Mouse (Mus musculus): ENCODE data around the gene Luzp1. TPM values are rescaled to one million over a fixed set of nuclear protein-coding genes. Genes with fewer than 3 reads are reported as not detected.

The Luzp1 gene
- polyA plus RNA-seq, 1 experiment from 2014 or later: 97.0 TPM

DNA sequence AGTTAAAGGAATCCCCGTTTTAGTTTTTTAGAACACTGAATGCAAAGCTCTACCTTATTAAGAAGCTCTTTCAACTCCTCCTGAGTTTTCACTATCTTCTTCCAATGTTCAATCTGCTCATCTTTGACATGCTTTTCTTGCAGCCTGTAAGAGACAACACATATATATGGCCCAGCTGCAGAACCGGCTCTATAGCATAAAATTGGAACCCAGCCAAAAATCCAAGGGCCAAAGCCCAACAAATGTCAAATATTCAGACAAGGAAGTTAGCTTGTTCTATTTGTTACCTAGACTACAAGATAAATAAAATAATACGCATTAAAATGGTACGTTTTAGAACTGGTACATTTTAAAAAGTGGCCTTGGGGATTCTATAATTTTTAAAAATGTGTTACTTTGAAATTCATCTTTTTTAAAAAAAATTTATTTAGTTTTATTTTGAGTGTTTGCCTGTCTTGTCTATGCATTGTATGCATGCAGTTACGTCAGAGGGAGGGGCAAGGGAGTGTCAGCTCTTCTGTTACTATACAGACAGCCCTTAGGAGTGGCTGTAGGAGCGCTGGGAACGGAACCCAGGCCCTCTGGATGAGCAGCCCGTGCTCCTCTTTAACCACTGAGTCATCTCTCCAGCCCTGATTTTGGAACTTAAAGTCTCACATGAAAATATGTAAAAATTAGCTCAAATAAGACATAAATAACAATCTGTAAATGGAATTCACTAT, 90.9 kb downstream of the Luzp1 start:
- 91% methylated on average over 8 of the region's 8 CpGs for WGBS
- no peaks in the 10 kb centered on the region for H3K9me3 ChIP-seq
- peaks cover 83% of the 10 kb centered on the region for H3K36me3 ChIP-seq
- H3K4me1 ChIP-seq: no peaks in the 10 kb centered on the region
- H3K27ac ChIP-seq (replicated peaks): no peak overlapping the region
- no peak overlapping the region for H3K4me2 ChIP-seq (replicated peaks)
- H3K9ac ChIP-seq (replicated peaks): no peak overlapping the region
- ATAC-seq (ENCODE audit: low FRiP score, low read depth): no peak
- no peaks in the 10 kb centered on the region for H3K27me3 ChIP-seq
- no peak overlapping the region for H3K4me3 ChIP-seq

DNA sequence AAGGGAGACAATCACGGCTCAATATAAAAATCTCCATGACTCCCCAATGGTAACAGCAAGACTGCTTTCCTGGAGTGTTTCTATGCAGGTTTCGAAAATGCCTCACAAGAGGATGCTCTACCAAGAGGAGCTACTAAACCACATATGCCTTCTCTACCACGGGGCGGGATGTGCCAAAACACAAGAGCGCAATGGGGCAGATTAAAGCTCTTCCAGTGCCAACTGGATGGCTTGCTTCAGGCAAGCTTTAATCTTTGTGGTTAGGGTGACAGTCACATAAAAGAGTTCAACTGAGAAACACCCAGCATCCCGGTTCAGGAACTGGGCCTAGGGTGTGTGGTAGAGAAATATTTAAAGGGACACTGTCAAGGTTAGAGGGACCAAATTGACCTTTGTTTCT, 93.2 kb downstream of the Luzp1 start:
- H3K9me3 ChIP-seq: no peaks in the 10 kb centered on the region
- H3K27me3 ChIP-seq: no peaks in the 10 kb centered on the region
- ATAC-seq (ENCODE audit: low FRiP score, low read depth): no peak
- no peak overlapping the region for H3K4me3 ChIP-seq
- no peak overlapping the region for H3K4me2 ChIP-seq (replicated peaks)
- H3K27ac ChIP-seq (replicated peaks): no peak overlapping the region
- 87% methylated on average over 6 of the region's 6 CpGs for WGBS
- H3K9ac ChIP-seq (replicated peaks): no peak overlapping the region
- no peaks in the 10 kb centered on the region for H3K4me1 ChIP-seq
- peaks cover 87% of the 10 kb centered on the region for H3K36me3 ChIP-seq

DNA sequence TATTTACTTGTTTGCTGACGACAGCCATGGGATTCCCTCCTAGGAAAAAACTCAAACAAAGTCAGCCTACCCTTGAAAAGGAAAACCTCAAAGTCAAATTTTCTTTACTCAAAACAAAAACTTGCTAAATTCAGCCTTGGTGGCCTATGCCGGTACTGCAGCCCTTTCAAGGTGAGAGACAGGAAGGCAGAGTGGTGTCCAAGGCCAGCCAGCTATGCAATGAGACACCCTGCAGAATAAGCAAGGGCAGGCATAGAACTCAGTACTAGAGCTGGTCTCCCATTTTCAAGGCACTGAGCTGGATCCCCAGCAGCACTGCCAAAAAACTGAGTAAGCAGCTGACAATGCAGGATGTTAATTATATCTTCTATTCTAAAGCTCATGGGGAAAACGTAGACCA, 99.1 kb downstream of the Luzp1 start:
- no peak overlapping the region for H3K4me3 ChIP-seq
- 90% methylated on average over 3 of the region's 3 CpGs for WGBS

DNA sequence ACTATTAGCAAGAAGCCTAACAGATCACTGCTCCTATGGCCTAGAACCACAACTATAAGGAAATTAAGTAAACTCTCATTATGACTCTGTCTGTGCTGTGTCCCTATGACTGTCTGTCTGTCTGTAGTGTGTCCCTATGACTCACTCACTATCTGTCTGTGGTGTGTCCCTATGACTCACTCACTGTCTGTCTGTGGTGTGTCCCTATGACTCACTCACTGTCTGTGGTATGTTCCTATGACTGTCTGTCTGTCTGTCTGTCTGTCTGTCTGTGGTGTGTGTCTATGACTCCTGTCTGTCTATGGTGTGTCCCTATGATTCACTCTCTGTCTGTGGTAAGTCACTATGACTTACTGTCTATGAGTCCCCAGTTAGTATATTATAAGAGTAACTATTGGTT, 100.4 kb downstream of the Luzp1 start:
- Histone ChIP-seq H3K4me2 (replicated peaks) (no peak overlapping the region), H3K4me3 (no peak overlapping the region), H3K9me3 (no peaks in the 10 kb centered on the region), H3K4me1 (no peaks in the 10 kb centered on the region), H3K27me3 (no peaks in the 10 kb centered on the region), H3K36me3 (peaks cover 72% of the 10 kb centered on the region), H3K27ac (replicated peaks) (no peak overlapping the region), H3K9ac (replicated peaks) (no peak overlapping the region)
- ATAC-seq (ENCODE audit: low FRiP score, low read depth): no peak

More for the DNA sequence above, 99.1 kb downstream of the Luzp1 start:
- Histone ChIP-seq H3K27ac (replicated peaks) (no peak overlapping the region), H3K36me3 (peaks cover 84% of the 10 kb centered on the region), H3K4me1 (no peaks in the 10 kb centered on the region), H3K27me3 (no peaks in the 10 kb centered on the region), H3K4me2 (replicated peaks) (no peak overlapping the region), H3K9ac (replicated peaks) (no peak overlapping the region), H3K9me3 (no peaks in the 10 kb centered on the region)
- ATAC-seq (ENCODE audit: low FRiP score, low read depth): no peak

DNA sequence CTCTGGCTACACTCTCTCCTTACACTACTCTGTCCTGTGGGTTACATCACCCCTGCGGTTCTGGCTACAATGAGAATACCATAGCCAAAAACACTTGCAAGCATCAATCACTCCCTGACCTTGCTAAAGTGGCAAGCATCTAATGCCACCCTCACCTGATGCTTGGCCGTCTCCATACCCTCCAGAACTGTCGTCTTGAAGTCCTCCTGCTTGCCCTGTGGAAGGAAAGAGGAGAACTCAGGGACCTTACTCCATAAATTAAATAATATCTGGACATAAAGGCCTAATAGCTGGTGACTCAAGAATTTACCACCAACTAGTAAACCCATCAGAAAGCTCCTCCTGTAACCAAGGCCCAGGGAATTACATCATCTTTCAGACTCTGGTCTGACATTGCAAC, 112.3 kb downstream of the Luzp1 start:
- Histone ChIP-seq H3K4me1 (peaks cover 3% of the 10 kb centered on the region; the same call in 1 of the 2 replicates), H3K4me3 (no peak overlapping the region), H3K9me3 (no peaks in the 10 kb centered on the region), H3K27me3 (no peaks in the 10 kb centered on the region), H3K36me3 (0 out of 2 replicates have a peak, but pooled peaks cover 6% of the 10 kb centered on the region), H3K4me2 (replicated peaks) (no peak overlapping the region), H3K9ac (replicated peaks) (no peak overlapping the region), H3K27ac (replicated peaks) (no peak overlapping the region)
- no peak for ATAC-seq (ENCODE audit: low FRiP score, low read depth)
- 93% methylated on average over 3 of the region's 3 CpGs for WGBS

DNA sequence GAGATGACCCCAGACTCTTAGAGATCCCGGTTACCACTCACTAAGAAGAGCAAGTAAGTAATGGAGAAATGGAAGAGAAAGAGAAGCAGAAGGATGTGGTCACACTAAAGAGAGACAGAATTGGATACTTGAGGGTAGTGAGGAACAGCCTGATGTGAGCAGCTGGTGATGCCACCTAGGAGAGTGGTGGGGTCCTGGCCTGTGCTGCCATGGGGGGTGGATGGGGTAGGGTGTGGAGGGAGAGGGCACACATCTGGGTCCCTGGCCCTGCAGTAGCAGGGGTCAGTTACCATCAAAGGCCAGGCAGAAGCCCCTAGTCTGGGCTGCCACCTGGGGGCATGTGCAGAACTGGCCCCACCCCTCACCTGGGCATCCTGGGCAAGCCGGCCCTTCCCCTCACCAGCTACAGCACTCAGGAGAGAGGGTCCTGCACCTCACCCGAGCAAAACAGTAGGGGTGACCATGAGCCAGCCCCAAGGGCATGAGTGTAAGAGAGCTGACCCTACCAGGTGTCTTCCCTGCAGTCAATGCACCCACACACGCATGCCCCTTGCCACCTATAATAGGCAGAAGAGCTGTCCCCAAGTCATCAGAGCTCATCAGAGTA, 117.8 kb downstream of the Luzp1 start:
- no peak overlapping the region for H3K4me2 ChIP-seq (replicated peaks)
- H3K27me3 ChIP-seq: no peaks in the 10 kb centered on the region
- H3K4me3 ChIP-seq: no peak overlapping the region
- H3K36me3 ChIP-seq: peaks cover 17% of the 10 kb centered on the region
- WGBS: 93% methylated on average over 4 of the region's 4 CpGs
- H3K4me1 ChIP-seq: peaks cover 14% of the 10 kb centered on the region; the same call in 1 of the 2 replicates
- no peak overlapping the region for H3K9ac ChIP-seq (replicated peaks)
- no peak for ATAC-seq (ENCODE audit: low FRiP score, low read depth)
- H3K27ac ChIP-seq (replicated peaks): no peak overlapping the region
- no peaks in the 10 kb centered on the region for H3K9me3 ChIP-seq

DNA sequence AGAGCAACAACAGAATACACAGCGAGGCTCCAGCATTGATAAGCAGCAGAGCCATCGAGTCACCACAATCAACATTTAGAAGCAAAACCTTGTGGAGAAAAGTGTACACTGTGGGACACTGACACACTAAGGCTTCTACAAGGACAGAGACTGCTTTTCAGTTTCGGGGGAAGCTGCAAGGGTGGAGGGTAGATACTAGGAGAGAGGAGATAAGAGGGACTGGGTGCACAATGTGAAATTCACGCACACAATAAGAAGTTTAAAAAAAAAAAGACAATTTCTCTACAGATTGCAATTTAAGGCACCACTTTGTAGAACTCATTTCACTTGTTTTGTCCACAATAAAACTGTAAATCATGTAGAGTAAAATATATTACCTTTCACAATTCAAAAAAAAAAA, 118.4 kb downstream of the Luzp1 start:
- no peaks in the 10 kb centered on the region for H3K27me3 ChIP-seq
- no peak overlapping the region for H3K4me3 ChIP-seq
- H3K9ac ChIP-seq (replicated peaks): no peak overlapping the region
- H3K27ac ChIP-seq (replicated peaks): no peak overlapping the region
- H3K9me3 ChIP-seq: no peaks in the 10 kb centered on the region
- H3K4me2 ChIP-seq (replicated peaks): no peak overlapping the region
- peaks cover 17% of the 10 kb centered on the region for H3K36me3 ChIP-seq
- 92% methylated on average over 4 of the region's 4 CpGs for WGBS
- H3K4me1 ChIP-seq: peaks cover 12% of the 10 kb centered on the region; the same call in 1 of the 2 replicates
- ATAC-seq (ENCODE audit: low FRiP score, low read depth): no peak

DNA sequence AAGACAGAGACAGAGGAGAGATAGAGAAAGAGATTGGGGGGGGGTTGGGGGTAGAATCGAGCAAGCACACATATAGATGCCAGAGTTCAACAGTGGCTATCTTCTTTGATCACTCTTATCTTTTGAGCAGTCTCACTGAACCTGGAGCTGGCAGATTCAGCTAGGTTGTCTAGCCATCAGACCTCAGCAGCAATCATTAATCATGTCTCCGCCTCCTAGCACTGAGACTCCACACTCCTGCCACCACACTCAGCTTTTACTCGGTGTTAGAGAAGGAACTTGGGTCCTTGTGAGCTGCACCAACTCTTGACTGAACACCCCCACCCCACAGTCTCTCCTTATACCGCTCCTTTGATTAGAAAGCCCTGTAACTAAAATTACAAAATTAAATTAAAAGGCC, 122.5 kb downstream of the Luzp1 start:
- H3K4me1 ChIP-seq: peaks cover 15% of the 10 kb centered on the region
- WGBS: 85% methylated on average over 4 of the region's 4 CpGs

DNA sequence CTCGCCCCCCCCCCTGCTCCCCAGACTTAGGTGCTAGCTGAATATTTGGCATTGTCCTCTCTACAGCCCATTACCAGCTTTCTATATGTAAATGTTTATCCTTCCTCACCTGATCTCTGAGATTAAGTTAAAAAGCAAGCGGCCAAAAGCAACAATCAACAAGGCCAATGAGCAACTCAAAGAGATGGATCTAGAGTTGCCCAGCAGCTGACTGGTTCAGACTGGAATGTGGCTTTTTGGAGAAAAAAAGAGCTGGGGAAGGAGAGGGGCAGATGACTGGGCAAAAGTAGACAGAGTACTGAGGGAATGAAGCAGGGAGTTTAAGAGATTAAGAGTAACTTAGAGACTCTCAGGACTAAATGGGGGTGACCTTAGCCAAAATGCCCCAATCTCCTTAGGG, 124.4 kb downstream of the Luzp1 start:
- Histone ChIP-seq H3K4me2 (replicated peaks) (no peak overlapping the region), H3K27me3 (no peaks in the 10 kb centered on the region), H3K36me3 (peaks cover 11% of the 10 kb centered on the region), H3K9ac (replicated peaks) (no peak overlapping the region), H3K4me3 (no peak overlapping the region), H3K4me1 (peaks cover 9% of the 10 kb centered on the region), H3K27ac (replicated peaks) (no peak overlapping the region), H3K9me3 (no peaks in the 10 kb centered on the region)
- no peak for ATAC-seq (ENCODE audit: low FRiP score, low read depth)
- WGBS: 88% methylated on average over 2 of the region's 2 CpGs

More for the DNA sequence above, 122.5 kb downstream of the Luzp1 start:
- Histone ChIP-seq H3K4me3 (no peak overlapping the region), H3K9me3 (no peaks in the 10 kb centered on the region), H3K27me3 (no peaks in the 10 kb centered on the region), H3K27ac (replicated peaks) (no peak overlapping the region), H3K9ac (replicated peaks) (no peak overlapping the region), H3K36me3 (peaks cover 11% of the 10 kb centered on the region), H3K4me2 (replicated peaks) (no peak overlapping the region)
- no peak for ATAC-seq (ENCODE audit: low FRiP score, low read depth)

DNA sequence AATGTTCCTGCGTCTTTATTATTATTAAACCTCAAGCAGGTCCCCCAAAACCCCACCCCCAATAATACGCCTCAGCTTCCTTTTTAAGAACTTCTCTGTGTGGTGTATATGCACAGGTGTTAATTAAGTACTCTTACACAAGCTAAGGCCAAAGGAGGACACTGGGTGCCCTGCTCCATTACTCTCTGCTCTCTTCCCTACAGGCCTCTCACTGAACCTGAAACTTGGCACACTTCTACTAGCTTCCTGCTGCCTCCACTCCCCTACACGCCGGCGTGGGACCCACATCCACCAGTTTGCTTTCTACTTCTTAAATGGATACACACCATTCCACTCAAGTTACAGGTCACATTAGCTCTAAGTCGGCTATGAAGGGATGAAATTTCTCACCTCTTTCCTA, 125.7 kb downstream of the Luzp1 start:
- H3K9ac ChIP-seq (replicated peaks): no peak overlapping the region
- H3K4me2 ChIP-seq (replicated peaks): no peak overlapping the region
- H3K27me3 ChIP-seq: no peaks in the 10 kb centered on the region
- peaks cover 8% of the 10 kb centered on the region for H3K4me1 ChIP-seq
- ATAC-seq (ENCODE audit: low FRiP score, low read depth): no peak
- H3K9me3 ChIP-seq: no peaks in the 10 kb centered on the region
- peaks cover 10% of the 10 kb centered on the region for H3K36me3 ChIP-seq
- WGBS: 91% methylated on average over 6 of the region's 6 CpGs
- H3K27ac ChIP-seq (replicated peaks): no peak overlapping the region
- H3K4me3 ChIP-seq: no peak overlapping the region

DNA sequence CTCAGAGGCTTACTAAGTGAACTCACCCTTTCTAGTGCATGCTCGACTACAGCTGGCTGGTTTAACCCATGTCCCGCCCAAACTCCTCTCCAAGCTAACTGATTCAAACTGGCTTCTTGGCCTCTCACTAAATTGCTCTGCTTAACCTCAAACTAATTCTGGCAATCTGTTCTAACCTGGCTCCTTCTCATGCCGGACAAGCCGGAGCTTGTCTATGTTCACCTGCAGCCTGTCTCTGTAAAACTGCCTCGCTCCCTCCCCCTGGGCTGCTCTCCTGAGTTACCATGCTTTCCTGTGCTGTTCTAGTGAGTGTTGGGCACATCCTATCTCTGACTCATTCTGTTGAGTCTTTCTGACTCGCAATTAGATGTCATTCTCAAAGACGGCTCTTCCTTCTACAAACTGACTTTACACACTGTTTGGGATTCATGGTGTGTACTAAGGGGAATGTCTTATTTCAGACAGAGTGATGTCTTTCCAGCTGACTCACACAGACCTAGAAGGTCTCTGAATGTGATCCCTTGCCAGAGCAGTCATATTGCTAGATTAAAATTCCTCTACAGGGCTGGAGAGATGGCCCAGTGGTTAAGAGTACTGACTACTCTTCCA, 128.8 kb downstream of the Luzp1 start:
- Histone ChIP-seq H3K27ac (replicated peaks) (no peak overlapping the region), H3K4me1 (peaks cover 18% of the 10 kb centered on the region), H3K4me3 (no peak overlapping the region), H3K9me3 (no peaks in the 10 kb centered on the region), H3K9ac (replicated peaks) (no peak overlapping the region), H3K27me3 (no peaks in the 10 kb centered on the region), H3K36me3 (peaks cover 4% of the 10 kb centered on the region), H3K4me2 (replicated peaks) (no peak overlapping the region)
- ATAC-seq (ENCODE audit: low FRiP score, low read depth): no peak
- WGBS: 95% methylated on average over 7 of the region's 7 CpGs

DNA sequence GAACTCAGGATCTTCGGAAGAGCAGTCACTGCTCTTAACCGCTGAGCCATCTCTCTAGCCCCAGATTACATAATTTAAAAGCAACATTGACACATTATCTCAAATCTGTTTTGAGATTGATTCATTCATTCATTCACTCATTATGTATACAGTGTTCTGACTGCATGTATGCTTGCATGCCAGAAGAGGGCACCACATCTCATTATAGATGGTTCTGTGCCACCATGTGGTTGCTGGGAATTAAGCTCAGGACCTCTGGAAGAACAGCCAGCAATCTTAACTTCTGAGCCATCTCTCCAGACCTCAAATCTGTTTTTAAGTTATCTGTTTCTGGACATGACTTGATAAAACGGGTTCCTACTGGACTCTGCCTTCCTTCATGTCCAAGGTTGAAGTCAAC, 130.3 kb downstream of the Luzp1 start:
- H3K9me3 ChIP-seq: no peaks in the 10 kb centered on the region
- WGBS: 99% methylated on average over 3 of the region's 3 CpGs
- peak overlapping the region; percentile 70 for H3K4me2 ChIP-seq (replicated peaks)
- no peak overlapping the region for H3K9ac ChIP-seq (replicated peaks)
- no peak overlapping the region for H3K27ac ChIP-seq (replicated peaks)
- no peak for ATAC-seq (ENCODE audit: low FRiP score, low read depth)
- H3K4me1 ChIP-seq: peaks cover 12% of the 10 kb centered on the region
- H3K4me3 ChIP-seq: 0 out of 2 replicates have a peak overlapping the region, but pooled peaks have one; percentile 99
- H3K27me3 ChIP-seq: no peaks in the 10 kb centered on the region
- H3K36me3 ChIP-seq: peaks cover 4% of the 10 kb centered on the region; the same call in 1 of the 2 replicates
